Mouse (Mus musculus) adrenal gland, postnatal 25 days (tissue): ENCODE measurements around the gene Slc38a9. TPM values are rescaled to one million over a fixed set of nuclear protein-coding genes. Genes with fewer than 3 reads are reported as not detected.
"Not testable (repeated sequence)": the region's sequence is repeated elsewhere in the genome, so short reads cannot be mapped to it uniquely, and the experiment has no call there.

ENCODE experiments used
- DNase-seq: peaks from one replicate; pipeline ENCODE4 v3.0.0; 2021; ENCODE audit warnings: mixed read lengths
- total RNA-seq: library from RNA; stranded (reverse); gene quantifications from 2 replicates; pipeline ENCODE4 v1.2.3, GENCODE M21; 2021

The Slc38a9 gene
- total RNA-seq, 1 experiment from 2014 or later: 42.6 TPM

DNA sequence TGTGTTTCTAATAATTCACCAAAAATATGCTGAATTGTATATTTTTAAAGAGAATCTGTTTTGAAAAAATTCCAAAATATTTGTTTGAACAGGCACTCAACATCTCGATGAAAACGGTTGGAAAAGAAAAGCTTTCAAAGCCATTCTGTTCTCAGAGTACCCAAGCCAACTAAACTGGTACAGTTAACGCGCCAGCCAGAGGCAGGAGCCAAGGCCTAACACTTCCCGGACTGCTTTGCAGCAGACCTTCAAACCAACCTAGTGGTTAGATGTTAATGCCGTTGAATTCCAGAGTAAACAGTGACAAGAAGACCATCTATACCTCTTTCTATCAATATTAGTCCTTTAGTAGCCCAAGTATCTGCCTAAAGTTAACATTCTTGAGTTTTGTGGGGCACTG, 23.4 kb downstream of the Slc38a9 start:
- no peak for DNase-seq

- no peak for DNase-seq
Measured at GRCm38 (mm10) chr13:112686155-112686554, 25.6 kb downstream of the Slc38a9 start.

DNA sequence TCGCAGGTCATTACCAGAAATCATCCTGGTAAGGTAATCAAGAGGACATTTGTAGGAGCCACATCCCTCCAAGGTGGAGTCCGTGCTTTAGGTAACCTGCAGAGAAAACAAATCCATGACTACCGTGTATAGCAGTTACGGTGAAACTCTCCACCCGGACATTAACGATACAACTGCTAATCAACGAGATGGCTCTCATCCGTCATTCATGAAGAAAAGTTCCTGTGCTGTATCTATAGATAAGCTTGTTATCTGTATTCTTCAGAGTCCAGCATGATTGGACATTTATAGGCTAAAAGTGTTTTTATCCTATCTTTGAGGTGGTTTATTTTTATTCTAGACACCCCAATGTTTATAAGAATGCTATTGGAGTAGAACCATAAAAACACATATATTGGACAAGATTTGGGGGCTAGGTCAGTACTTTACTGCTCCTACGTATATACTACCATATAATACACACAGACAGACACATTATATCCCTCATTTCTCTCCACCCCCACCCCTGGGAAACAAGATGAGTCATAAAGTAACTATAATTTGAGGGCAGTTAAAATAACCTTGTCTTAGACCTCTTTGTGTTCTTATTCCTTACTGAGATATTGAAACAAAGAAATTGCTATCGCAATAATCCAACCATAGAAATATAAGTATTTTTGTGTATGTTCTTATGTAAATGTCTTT, 32.5 kb downstream of the Slc38a9 start:
- DNase-seq: no peak

- no peak for DNase-seq
Measured at GRCm38 (mm10) chr13:112695526-112696240, 35.1 kb downstream of the Slc38a9 start.

DNA sequence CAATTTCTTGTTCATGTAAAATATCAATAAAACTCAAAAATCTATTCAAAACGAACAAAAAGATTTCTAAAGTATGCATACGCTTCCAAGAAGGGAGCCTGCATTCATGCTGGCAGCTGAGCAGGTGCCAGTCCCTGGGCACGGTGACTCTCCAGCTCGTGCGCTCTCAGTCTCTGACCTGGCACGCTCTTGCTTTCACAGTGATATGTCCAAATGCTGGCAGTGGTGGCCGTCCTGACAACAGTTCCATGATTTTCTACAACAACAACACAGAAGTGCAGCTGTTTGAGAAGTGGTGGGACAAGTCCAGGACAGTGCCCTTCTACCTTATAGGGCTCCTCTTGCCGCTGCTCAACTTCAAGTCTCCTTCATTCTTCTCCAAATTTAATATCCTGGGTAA, 40.7 kb downstream of the Slc38a9 start:
- DNase-seq: no peak

- no peak for DNase-seq
Measured at GRCm38 (mm10) chr13:112706351-112706750, 45.8 kb downstream of the Slc38a9 start.

DNA sequence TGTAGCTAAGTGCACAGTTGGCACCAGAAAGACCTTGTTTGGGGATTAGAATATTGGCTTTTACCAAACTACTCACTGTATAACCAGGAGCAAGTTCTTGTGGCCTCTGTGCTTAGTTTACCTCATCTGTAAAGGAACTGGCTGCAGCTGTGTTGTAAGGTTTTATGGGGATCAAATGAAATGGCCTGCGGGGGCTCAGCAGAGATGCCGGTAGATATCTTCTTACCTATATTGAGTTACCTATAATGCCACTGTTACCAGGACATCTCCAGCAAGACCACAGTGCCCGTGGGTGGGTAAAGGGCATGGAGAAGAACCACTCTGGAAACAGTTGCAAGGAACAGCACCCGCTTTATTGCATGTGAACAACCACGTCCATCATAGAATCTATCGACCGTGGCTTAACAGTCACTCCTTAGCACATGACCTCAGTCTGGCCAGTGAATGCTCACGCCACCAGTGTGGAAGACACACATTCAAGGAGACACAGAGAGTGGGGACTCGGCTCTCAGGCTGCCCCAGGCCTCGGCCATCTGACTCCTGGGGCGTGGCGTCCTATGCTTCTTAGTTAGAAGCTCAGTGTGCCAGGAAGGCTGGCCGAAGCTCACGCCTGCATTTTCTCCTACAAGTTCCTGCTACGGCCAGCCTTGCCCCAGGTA, 59.7 kb downstream of the Slc38a9 start:
- DNase-seq: no peak

- no peak for DNase-seq
Measured at GRCm38 (mm10) chr13:112721946-112722729, 61.6 kb downstream of the Slc38a9 start.

DNA sequence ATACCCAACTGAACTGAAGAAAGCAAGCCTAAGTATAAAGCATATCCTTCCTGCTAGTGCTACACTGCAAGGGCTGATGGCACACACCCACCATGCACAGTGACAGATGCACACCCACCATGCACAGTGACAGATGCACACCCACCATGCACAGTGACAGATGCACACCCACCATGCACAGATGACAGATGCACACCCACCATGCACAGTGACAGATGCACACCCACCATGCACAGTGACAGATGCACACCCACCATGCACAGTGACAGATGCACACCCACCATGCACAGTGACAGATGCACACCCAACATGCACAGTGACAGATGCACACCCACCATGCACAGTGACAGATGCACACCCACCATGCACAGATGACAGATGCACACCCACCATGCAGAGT, 63.7 kb downstream of the Slc38a9 start:
- not testable (repeated sequence) for DNase-seq

GRCm38 (mm10) chr13:112726002-112726401, 65.5 kb downstream of the Slc38a9 start:
- DNase-seq: peak; percentile 52

DNA sequence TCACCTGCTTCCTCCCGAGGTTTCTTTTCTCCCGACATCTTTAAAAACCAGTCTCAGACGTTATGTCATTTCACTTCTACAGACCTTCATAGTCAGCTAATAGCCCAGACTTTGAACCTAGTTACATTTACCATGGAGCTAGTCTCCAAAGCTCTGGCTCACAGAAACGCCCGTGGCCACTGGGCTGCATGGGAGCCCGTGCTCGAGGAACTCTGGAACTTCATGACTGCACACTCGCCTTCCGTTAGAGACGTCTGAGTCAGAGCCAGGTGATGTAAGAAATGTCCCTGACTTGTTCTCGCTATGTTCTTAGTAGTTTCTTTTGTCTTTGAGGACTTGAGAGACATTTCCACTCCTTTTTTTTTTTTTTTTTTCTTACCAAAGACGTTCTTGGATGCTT, 72.8 kb downstream of the Slc38a9 start:
- DNase-seq: no peak

GRCm38 (mm10) chr13:112734906-112735713, 74.6 kb downstream of the Slc38a9 start:
- DNase-seq: peak; percentile 13

- no peak for DNase-seq
Measured at GRCm38 (mm10) chr13:112736407-112736806, 75.9 kb downstream of the Slc38a9 start.

GRCm38 (mm10) chr13:112737110-112737509, 76.6 kb downstream of the Slc38a9 start:
- DNase-seq: no peak

- DNase-seq: no peak
Measured at GRCm38 (mm10) chr13:112738005-112738404, 77.5 kb downstream of the Slc38a9 start.

GRCm38 (mm10) chr13:112740073-112740472, 79.5 kb downstream of the Slc38a9 start:
- DNase-seq: no peak

DNA sequence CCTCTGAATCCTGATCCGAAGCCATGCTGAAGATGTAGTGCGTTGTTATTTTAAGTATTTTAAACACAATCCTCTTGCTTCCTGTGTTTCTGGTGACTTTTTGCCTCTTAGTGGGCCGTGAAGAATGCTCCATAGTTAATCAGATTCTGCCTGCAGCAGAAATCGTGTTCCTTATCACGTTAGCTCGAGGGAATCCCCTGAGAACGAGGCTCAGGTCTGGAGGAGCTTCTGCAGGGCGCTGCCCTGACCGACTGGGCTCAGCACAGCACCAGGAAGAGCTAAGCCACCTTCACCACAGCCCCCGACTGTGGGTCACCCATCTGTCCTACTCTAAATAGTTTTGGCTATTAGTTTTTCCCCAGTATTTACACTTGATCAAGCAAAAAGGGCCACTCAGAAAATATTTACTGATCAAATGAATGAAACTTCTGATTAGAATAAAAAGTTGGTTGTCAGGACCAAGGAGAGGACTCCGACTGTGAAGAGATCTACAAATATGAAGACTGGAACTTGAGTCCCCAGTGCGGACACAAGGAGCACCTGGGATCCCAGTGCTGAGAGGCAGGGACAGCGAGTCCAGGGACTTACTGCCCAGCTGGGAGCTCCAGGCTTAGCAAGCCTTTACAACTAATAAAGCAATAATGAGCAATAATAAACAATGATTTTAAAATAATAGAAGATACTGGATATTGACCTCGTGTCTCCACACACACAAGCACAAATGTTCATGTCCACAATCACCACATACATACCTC, 81.7 kb downstream of the Slc38a9 start:
- DNase-seq: no peak

GRCm38 (mm10) chr13:112743647-112744046, 83.1 kb downstream of the Slc38a9 start:
- DNase-seq: no peak

- DNase-seq: no peak
Measured at GRCm38 (mm10) chr13:112744061-112744849, 83.7 kb downstream of the Slc38a9 start.
